Mouse (Mus musculus) layer of hippocampus, adult 2 months (tissue): Measurements from ENCODE around the gene Tpd52l2. TPM values are rescaled to one million over a fixed set of nuclear protein-coding genes. Genes with fewer than 3 reads are reported as not detected.
A peak's percentile ranks its signal among the peaks of the same experiment; 100 is the strongest.

Source experiments
- DNase-seq, 2 experiments: peaks; one replicate each; pipeline ENCODE4 v3.0.0; 2022; ENCODE audit warnings: low spot score in 2 of 2
- H3K27ac ChIP-seq: fragments of 200-600 bp; 2 replicates; pipeline ENCODE4 v1.8.1; 2022
- H3K4me3 ChIP-seq: fragments of 200-600 bp; 2 replicates; pipeline ENCODE4 v1.8.1; 2022; ENCODE audit warnings: mild to moderate bottlenecking
- CTCF ChIP-seq: fragments of 200-600 bp; conservative IDR thresholded peaks from 2 replicates; pipeline ENCODE4 v1.8.1; 2022; ENCODE audit warnings: antibody characterized with exemption, mild to moderate bottlenecking, moderate library complexity
- total RNA-seq, 2 experiments: library from RNA; stranded (reverse); gene quantifications; 2 replicates each; pipeline ENCODE4 v1.2.3; 2021

Tpd52l2 gene
- total RNA-seq, 2 experiments from 2014 or later, result 74.7 to 75.2 TPM

DNA sequence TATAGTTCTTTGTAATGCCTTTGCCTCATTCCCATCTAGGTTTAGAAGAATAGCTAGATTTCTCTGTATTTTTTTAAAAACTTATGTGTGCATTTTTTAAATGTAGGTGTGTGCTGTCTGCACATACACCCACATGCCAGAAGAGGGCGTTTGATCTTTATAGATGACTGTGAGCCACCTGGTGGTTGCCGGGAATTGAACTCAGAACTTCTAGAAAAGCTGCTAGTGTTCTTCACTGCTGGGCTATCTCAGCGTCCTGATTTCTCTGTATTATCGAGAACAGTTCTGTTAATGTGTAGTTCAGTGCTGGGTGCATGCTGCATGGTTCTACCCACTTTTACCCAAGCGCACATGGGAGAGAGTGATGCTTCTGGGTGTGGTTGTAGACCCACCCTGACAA is 25.9 kb downstream of the Tpd52l2 start:
- 0 out of 2 replicates have a peak overlapping the region, but pooled peaks have one; percentile 6 for H3K4me3 ChIP-seq
- no peak for DNase-seq
- no peak overlapping the region for H3K27ac ChIP-seq
- peak; percentile 87 for TF ChIP-seq CTCF

DNA sequence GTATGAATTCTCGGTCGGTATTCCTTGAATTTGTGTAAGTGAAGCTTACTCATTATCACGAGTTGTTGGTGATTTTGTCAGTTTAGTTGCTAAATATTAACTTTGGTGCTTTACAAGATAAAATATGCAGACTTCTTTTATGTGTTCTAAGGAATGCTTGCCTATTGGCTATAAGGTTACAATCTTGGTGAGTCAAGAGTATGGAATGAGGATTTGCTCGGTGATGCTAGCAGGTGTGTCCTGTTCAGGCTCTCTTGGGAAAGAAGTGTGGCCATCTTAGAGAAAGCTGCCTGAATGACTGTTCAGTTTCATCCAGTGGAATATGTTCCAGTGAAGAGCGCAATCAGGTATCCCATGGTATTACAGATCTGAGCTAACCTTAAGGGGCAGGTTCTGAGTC is 28.6 kb downstream of the Tpd52l2 start:
- no peak for TF ChIP-seq CTCF
- no peak overlapping the region for H3K4me3 ChIP-seq
- no peak for DNase-seq
- no peak overlapping the region for H3K27ac ChIP-seq

DNA sequence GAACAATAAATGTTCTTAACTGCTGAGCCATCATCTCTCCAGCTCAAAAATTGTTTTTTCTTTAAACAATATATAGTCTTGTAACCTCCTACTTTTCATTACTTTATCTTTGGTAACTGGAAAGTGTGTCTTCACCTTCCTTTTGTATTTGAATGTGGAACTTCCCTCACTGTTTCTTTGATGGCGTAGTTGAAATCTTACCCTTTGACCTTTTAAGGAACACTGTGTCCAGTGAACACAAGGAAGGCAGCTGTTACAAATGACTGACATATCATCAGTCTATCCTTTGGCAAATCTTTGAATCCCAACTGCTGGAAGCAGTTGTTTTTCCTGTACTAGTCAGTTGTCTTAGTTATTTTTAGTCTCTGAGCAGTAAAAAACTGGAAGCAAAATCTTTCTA is 32.1 kb downstream of the Tpd52l2 start:
- no peak for TF ChIP-seq CTCF
- no peak for DNase-seq
- no peak overlapping the region for H3K4me3 ChIP-seq
- H3K27ac ChIP-seq, result no peak overlapping the region

DNA sequence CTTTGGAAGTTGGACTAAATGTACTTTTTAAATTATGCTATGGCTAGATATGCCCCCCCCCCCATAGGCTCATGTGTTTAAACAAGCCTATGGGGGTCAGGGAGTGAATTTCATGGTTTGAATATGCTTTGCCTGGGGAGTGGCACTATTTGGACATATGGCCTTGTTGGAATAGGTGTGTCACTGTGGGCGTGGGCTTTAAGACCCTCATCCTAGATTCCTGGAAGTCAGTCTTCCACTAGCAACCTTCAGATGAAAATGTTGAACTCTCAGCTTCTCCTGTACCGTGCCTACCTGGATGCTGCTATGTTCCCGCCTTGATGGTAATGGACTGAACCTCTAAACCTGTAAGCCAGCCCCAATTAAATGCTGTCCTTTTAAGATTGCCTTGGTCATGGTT is 35.6 kb downstream of the Tpd52l2 start:
- H3K4me3 ChIP-seq, result no peak overlapping the region
- no peak for DNase-seq
- TF ChIP-seq CTCF, result no peak
- no peak overlapping the region for H3K27ac ChIP-seq

DNA sequence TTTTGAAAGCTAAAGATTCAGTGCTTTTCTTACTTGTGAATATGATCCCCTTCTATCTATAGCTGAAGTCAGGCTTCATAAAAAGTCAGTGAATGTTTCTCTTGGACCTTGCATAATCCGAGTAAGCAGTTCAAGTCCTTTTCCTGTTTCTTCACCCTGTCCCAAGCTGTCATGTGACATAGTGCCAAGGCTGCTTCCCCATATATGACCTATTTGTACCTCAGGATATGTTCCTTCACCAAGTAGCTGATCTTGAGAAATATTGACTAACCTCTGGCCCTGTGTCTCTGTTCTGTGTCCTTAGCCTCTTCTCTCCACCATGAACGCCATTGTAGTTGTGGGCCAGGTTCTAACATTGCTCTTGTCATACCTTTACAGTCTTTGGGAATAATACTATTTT is 39.5 kb downstream of the Tpd52l2 start:
- Histone ChIP-seq H3K4me3 (no peak overlapping the region), H3K27ac (no peak overlapping the region)
- TF ChIP-seq CTCF, result no peak
- no peak for DNase-seq

DNA sequence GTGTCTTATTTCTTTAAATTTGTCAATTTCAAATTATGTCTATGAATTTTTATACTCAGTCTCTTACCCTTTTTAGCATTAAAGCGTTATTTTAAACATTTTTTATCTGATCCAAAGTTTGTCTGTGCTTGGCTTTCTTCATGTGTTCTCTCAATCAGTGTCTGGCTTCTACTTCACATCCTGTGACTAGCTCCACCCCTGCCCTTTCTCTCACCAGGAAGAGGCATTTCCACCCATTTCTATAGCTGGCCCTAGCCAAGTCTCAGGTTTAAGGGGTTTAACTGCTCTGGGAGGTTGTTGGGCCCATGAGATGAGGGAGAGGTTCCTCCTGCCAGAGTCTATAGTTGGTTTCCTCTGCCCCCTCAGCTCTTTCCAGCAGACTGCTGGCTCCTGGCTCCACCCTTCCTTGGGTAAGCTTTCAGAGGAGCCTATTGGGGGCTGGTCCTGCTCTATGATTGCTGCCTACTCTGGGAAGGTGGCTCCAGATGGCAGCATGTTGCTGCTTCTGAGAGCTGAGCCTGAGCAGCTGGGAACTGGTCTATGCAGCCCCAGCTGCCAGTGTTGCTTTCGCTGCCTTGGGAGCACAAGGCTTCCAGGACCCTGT is 40.6 kb downstream of the Tpd52l2 start:
- H3K4me3 ChIP-seq, result no peak overlapping the region
- no peak for TF ChIP-seq CTCF
- peak; percentile 47 to 70 for DNase-seq
- peak overlapping the region; percentile 62 for H3K27ac ChIP-seq

DNA sequence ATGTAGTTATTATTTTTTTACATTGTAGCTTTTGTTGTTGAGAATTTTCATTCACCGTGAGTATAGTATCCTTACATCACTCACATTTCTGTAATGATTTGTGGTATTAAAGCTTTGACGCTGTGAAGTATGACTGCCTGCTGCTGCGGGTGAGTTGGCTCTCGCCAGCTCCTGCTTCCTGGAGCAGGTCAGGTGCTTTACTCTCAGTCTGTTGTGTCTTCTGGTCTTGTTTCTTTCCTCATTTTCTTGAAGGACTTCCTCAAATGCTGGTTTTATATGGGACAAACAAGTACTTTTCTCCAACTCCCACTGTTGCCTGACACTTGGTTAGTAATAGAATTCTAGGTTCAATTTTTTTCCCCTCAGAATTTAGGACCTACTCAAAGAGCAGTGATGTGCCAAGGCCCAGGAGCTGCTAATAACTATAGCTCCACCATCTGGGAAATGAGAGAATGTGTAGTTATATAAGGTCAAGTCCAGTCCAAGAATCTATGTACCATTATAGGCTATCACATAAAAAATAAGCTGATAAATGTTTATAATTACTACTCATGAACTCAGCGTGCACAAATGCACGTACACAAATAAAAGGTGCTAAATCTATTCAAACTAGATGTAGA is 44.9 kb downstream of the Tpd52l2 start:
- TF ChIP-seq CTCF, result no peak; the same call in 1 of the 2 replicates
- no peak overlapping the region for H3K4me3 ChIP-seq
- no peak for DNase-seq
- no peak overlapping the region for H3K27ac ChIP-seq

DNA sequence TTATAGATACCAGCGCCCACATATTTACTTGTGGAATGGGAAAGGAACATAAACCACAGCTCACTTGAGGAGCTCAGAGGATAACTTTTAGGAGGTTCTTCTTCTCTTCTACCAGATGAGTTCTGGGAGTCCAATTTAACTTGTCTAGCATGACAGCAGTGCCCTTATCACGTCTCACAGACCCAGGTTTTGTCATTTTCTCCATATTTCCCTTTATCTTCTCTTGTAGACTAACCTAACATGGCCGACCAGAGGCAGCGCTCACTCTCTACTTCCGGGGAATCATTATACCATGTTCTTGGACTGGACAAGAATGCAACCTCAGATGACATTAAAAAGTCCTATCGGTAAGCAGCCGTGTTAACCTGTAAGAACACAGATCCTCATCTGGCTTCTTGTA is 49.2 kb downstream of the Tpd52l2 start:
- DNase-seq, result no peak
- no peak overlapping the region for H3K4me3 ChIP-seq
- no peak overlapping the region for H3K27ac ChIP-seq
- TF ChIP-seq CTCF, result no peak

DNA sequence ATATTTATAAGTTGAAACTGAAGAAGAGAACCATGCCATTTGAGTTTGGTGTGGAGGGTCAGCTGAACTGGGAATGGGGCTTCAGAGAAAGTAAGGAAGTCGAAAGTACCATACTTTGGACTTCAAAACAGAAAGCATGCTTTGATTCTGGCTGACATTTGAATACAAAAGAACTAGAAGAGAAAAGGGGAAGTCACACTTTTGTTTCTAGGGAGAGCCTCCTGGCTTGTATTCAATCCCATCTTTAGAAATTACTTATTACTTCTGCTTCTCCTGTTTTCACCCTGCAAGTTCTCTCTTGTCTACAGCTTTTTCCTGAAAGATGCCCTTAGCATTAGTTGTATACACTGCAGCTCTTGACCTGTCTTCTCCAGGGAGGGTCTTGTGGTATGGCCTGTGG is 51.3 kb downstream of the Tpd52l2 start:
- TF ChIP-seq CTCF, result no peak
- no peak overlapping the region for H3K4me3 ChIP-seq
- no peak overlapping the region for H3K27ac ChIP-seq
- DNase-seq, result no peak

DNA sequence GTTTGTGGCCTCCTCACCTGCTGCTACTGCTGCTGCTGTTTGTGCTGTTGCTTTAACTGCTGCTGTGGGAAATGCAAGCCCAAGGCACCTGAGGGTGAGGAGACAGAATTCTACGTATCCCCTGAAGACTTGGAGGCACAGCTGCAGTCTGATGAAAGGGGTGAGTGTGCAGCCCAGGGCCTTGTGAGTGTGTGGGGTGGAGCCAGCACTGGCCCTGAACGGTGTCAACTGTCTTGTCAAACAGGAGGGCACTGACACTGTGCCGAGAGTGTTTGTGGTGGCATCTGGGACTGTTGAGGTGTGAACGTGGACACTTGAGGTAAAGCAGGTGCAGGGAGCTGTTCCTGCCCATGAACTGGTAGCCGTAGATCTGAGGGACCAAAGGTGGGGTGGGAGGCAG is 51.7 kb downstream of the Tpd52l2 start:
- DNase-seq, result no peak
- H3K27ac ChIP-seq, result no peak overlapping the region
- no peak for TF ChIP-seq CTCF
- H3K4me3 ChIP-seq, result no peak overlapping the region

DNA sequence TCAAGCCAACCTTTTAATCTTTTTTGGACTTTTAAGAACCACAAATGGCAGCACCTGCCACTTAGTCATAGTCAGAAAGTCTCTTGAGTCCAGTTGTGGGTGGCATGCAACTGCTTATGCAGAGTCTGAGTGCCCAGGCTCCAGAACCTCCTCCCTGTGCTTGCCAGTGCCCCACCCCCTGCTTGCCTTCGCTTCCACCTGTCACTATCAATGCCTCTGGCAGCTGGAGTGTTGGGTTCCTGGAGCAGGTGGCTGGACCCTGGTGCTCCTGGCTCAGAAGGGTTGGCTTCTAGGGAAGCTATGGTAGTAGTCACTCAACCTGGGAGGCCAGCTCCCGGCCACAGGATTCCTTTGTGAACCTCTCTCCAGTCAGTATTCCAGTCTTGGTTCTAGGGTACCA is 53.3 kb downstream of the Tpd52l2 start:
- Histone ChIP-seq H3K27ac (no peak overlapping the region), H3K4me3 (no peak overlapping the region)
- TF ChIP-seq CTCF, result no peak
- DNase-seq, result no peak

DNA sequence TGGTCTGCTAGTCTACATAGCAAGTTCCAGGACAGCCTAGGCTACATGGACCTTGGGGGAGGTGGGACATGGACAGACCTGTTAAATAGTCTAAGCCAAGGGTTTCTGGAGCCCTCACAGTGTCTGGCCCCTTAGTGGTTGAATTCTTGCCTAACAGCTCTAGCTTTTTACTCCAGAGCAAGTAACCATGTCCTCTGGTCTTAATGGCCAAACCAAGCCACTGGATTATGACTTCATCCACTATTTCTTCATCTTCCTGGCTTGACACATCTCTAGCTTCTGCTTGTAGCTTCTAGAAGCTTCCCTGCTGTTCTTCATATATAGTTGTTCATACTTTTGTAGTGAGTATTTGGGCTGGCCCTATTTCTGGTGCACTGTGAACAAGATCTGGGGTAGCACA is 56.8 kb downstream of the Tpd52l2 start:
- DNase-seq, result no peak
- no peak for TF ChIP-seq CTCF
- Histone ChIP-seq H3K4me3 (no peak overlapping the region), H3K27ac (no peak overlapping the region)

DNA sequence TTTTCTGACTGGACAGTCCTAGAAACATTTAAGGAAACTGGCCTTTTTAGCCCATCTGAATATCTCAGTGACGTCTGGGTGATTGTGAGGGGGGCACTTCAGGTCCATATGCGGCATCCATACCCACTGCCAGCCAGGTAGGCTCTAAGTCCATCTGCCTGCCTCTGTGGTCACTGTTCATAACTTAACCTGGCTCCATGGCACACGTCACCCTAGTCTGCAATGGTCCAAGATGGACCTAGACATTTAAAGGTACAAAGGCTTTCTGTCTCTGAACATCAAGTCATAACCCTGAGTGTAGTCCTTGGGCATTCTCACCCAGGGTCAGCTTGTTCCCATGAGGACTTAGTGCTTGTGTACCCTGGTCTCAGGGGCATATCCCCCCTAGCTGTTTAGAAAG is 70.4 kb downstream of the Tpd52l2 start:
- Histone ChIP-seq H3K27ac (no peak overlapping the region), H3K4me3 (no peak overlapping the region)
- DNase-seq, result no peak
- no peak for TF ChIP-seq CTCF

Other genes starting within 250 kb of the Tpd52l2 start
- gene Gmeb2, start 209.1 kb upstream of the Tpd52l2 start, total RNA-seq, result 10 to 100 TPM; 18.8 to 23.5 TPM
- gene Stmn3, start 182.6 kb upstream of the Tpd52l2 start, total RNA-seq, result 100 to 1,000 TPM; 527 to 593 TPM
- gene Rtel1, start 177.4 kb upstream of the Tpd52l2 start, total RNA-seq, result 10 to 100 TPM; 37.1 to 40.7 TPM
- 10 to 100 TPM; 78.3 to 80.7 TPM for gene Zgpat, start 132.2 kb upstream of the Tpd52l2 start, total RNA-seq
- 10 to 100 TPM; 43.2 to 50.1 TPM for gene Arfrp1, start 131.7 kb upstream of the Tpd52l2 start, total RNA-seq
- 10 to 100 TPM; 35.2 to 49.5 TPM for gene Lime1, start 117.1 kb upstream of the Tpd52l2 start, total RNA-seq
- 1 to 10 TPM; 5.8 to 8.3 TPM for gene Zbtb46, start 37.7 kb upstream of the Tpd52l2 start, total RNA-seq
- not detected for gene Abhd16b, start 3.9 kb upstream of the Tpd52l2 start, total RNA-seq
- gene Dnajc5, start 23.3 kb downstream of the Tpd52l2 start, total RNA-seq, result 100 to 1,000 TPM; 259 to 279 TPM
- gene Uckl1, start 87.8 kb downstream of the Tpd52l2 start, total RNA-seq, result 10 to 100 TPM; 68.2 to 73.8 TPM
- gene Prpf6, start 94.7 kb downstream of the Tpd52l2 start, total RNA-seq, result 10 to 100 TPM; 57.2 to 57.3 TPM
- 100 to 1,000 TPM; 102 to 103 TPM for gene Zfp512b, start 95.7 kb downstream of the Tpd52l2 start, total RNA-seq
- gene Samd10, start 102.1 kb downstream of the Tpd52l2 start, total RNA-seq, result 10 to 100 TPM; 11.9 to 12.2 TPM
- 1 to 10 TPM in 1 of 2 experiments, under 1 TPM in 1; 0.83 to 1.4 TPM for gene Gm29797, start 159.9 kb downstream of the Tpd52l2 start, total RNA-seq
- gene Sox18, start 174.5 kb downstream of the Tpd52l2 start, total RNA-seq, result 10 to 100 TPM; 11.6 to 14.1 TPM
- gene Tcea2, start 183.2 kb downstream of the Tpd52l2 start, total RNA-seq, result 10 to 100 TPM; 54.7 to 60.0 TPM
- gene Rgs19, start 196.8 kb downstream of the Tpd52l2 start, total RNA-seq, result 10 to 100 TPM; 41.8 to 43.4 TPM
- not detected for gene Lkaaear1, start 201.3 kb downstream of the Tpd52l2 start, total RNA-seq
- gene Oprl1, start 217.9 kb downstream of the Tpd52l2 start, total RNA-seq, result 10 to 100 TPM; 44.8 to 45.0 TPM